Mouse (Mus musculus) embryonic facial prominence, embryonic 12.5 days (tissue): ENCODE data around the gene Gm20479. TPM values are rescaled to one million over a fixed set of nuclear protein-coding genes. Genes with fewer than 3 reads are reported as not detected.

ENCODE experiments used
- ATAC-seq: fragments of 200-750 bp; cut with Nextera tagmentation; 2 replicates; pipeline ENCODE4 v1.8.0; 2017; ENCODE audit not compliant: insufficient number of reproducible peaks, insufficient read depth, low FRiP score, low TSS enrichment
- H3K27ac ChIP-seq: fragments of 300-500 bp; sonication (generic); 2 replicates; pipeline ENCODE4 v1.5.1; 2016; ENCODE audit warnings: mild to moderate bottlenecking
- H3K27me3 ChIP-seq: fragments of 300-500 bp; sonication (generic); 2 replicates; pipeline ENCODE4 v1.6.1; 2016; ENCODE audit warnings: mild to moderate bottlenecking, moderate library complexity
- H3K36me3 ChIP-seq: fragments of 300-500 bp; sonication (generic); 2 replicates; pipeline ENCODE4 v1.6.1; 2016; ENCODE audit warnings: mild to moderate bottlenecking
- H3K4me1 ChIP-seq: fragments of 300-500 bp; sonication (generic); 2 replicates; pipeline ENCODE4 v1.6.1; 2016
- H3K4me2 ChIP-seq: fragments of 300-500 bp; sonication (generic); replicated peaks from 2 replicates; pipeline ENCODE4 v1.6.1; 2016; ENCODE audit warnings: mild to moderate bottlenecking, moderate library complexity
- H3K4me3 ChIP-seq: fragments of 300-500 bp; sonication (generic); 2 replicates; pipeline ENCODE4 v1.5.1; 2016; ENCODE audit warnings: mild to moderate bottlenecking
- H3K9ac ChIP-seq: fragments of 300-500 bp; sonication (generic); 2 replicates; pipeline ENCODE4 v1.6.1; 2016; ENCODE audit warnings: mild to moderate bottlenecking, moderate library complexity
- H3K9me3 ChIP-seq: fragments of 300-500 bp; sonication (generic); 2 replicates; pipeline ENCODE4 v1.6.1; 2016; ENCODE audit warnings: mild to moderate bottlenecking, moderate library complexity
- WGBS: fragments of 180-500 bp; shearing (Covaris S2); methylation state at CpG from one replicate; pipeline ENCODE4 v1.1.7; 2016; 5-methylcytosine and 5-hydroxymethylcytosine counted together
- polyA plus RNA-seq: library from polyadenylated mRNA; unstranded; fragments of >200 nt; fragmentation: Nextera tagmentation; extraction: Ambion mirVana; gene quantifications from 2 replicates; pipeline ENCODE4 v1.2.1, GENCODE M21; 2016

Gene Gm20479
- polyA plus RNA-seq, 1 experiment from 2014 or later: 0.58 TPM

GRCm38 (mm10) chr7:27366082-27366844, 9.0 kb upstream of the Gm20479 start:
- no peak for ATAC-seq
- Histone ChIP-seq H3K9me3 (peaks cover 4% of the 10 kb centered on the region; the same call in 1 of the 2 replicates), H3K9ac (no peak overlapping the region), H3K27ac (no peak overlapping the region), H3K4me3 (no peak overlapping the region; the same call in 1 of the 2 replicates), H3K4me1 (peaks cover 7% of the 10 kb centered on the region; the same call in 1 of the 2 replicates), H3K27me3 (peaks cover 89% of the 10 kb centered on the region), H3K36me3 (no peaks in the 10 kb centered on the region), H3K4me2 (no peak overlapping the region)
- 44% methylated on average over 21 of the region's 21 CpGs for WGBS

GRCm38 (mm10) chr7:27364379-27364778, 7.2 kb upstream of the Gm20479 start:
- no peak overlapping the region for H3K27ac ChIP-seq
- H3K27me3 ChIP-seq: peaks cover 70% of the 10 kb centered on the region
- no peak for ATAC-seq
- 0 out of 2 replicates have a peak overlapping the region, but pooled peaks have one; percentile 9 for H3K4me2 ChIP-seq
- H3K4me3 ChIP-seq: peak overlapping the region; percentile 9; the same call in 1 of the 2 replicates
- 2% methylated on average over 29 of the region's 29 CpGs for WGBS
- no peaks in the 10 kb centered on the region for H3K9me3 ChIP-seq
- H3K4me1 ChIP-seq: peaks cover 7% of the 10 kb centered on the region
- no peak overlapping the region for H3K9ac ChIP-seq
- H3K36me3 ChIP-seq: no peaks in the 10 kb centered on the region

GRCm38 (mm10) chr7:27361283-27361946, 4.2 kb upstream of the Gm20479 start:
- Histone ChIP-seq H3K4me3 (peak overlapping the region; percentile 52), H3K9me3 (no peaks in the 10 kb centered on the region), H3K27ac (no peak overlapping the region), H3K36me3 (no peaks in the 10 kb centered on the region), H3K27me3 (peaks cover 58% of the 10 kb centered on the region), H3K9ac (peak overlapping the region; percentile 55), H3K4me2 (peak overlapping the region; percentile 82), H3K4me1 (no peaks in the 10 kb centered on the region; the same call in 1 of the 2 replicates)
- WGBS: under 1% methylated on average over 52 of the region's 52 CpGs
- ATAC-seq: peak; percentile 92

GRCm38 (mm10) chr7:27360749-27361148, 3.5 kb upstream of the Gm20479 start:
- Histone ChIP-seq H3K27me3 (peaks cover 52% of the 10 kb centered on the region), H3K4me2 (peak overlapping the region; percentile 82), H3K9ac (no peak overlapping the region), H3K27ac (no peak overlapping the region), H3K9me3 (no peaks in the 10 kb centered on the region), H3K4me3 (0 out of 2 replicates have a peak overlapping the region, but pooled peaks have one; percentile 52), H3K36me3 (no peaks in the 10 kb centered on the region), H3K4me1 (no peaks in the 10 kb centered on the region; the same call in 1 of the 2 replicates)
- ATAC-seq: no peak
- WGBS: 48% methylated on average over 6 of the region's 6 CpGs

- peaks cover under 1% of the 10 kb centered on the region for H3K4me1 ChIP-seq
- no peaks in the 10 kb centered on the region for H3K36me3 ChIP-seq
- H3K27me3 ChIP-seq: peaks cover 42% of the 10 kb centered on the region
These were observed 2.6 kb upstream of the Gm20479 start for GRCm38 (mm10) chr7:27359706-27360358.

GRCm38 (mm10) chr7:27359162-27359561, 1.9 kb upstream of the Gm20479 start:
- Histone ChIP-seq H3K4me1 (peaks cover 8% of the 10 kb centered on the region), H3K27me3 (peaks cover 36% of the 10 kb centered on the region), H3K9ac (no peak overlapping the region), H3K9me3 (no peaks in the 10 kb centered on the region), H3K27ac (no peak overlapping the region), H3K4me3 (no peak overlapping the region), H3K4me2 (no peak overlapping the region), H3K36me3 (no peaks in the 10 kb centered on the region)
- ATAC-seq: no peak
- WGBS: 59% methylated on average over 2 of the region's 2 CpGs

More at GRCm38 (mm10) chr7:27359706-27360358, 2.6 kb upstream of the Gm20479 start:
- 83% methylated on average over 9 of the region's 9 CpGs for WGBS
- no peak for ATAC-seq
- H3K4me2 ChIP-seq: no peak overlapping the region
- H3K4me3 ChIP-seq: no peak overlapping the region
- no peak overlapping the region for H3K9ac ChIP-seq
- H3K27ac ChIP-seq: no peak overlapping the region
- H3K9me3 ChIP-seq: no peaks in the 10 kb centered on the region

GRCm38 (mm10) chr7:27357595-27357978, 368 bp upstream of the Gm20479 start:
- Histone ChIP-seq H3K27ac (no peak overlapping the region), H3K36me3 (peaks cover 4% of the 10 kb centered on the region), H3K4me3 (peak overlapping the region; percentile 67; the same call in 1 of the 2 replicates), H3K4me2 (peak overlapping the region; percentile 71; the same call in 1 of the 2 replicates), H3K9me3 (no peaks in the 10 kb centered on the region), H3K4me1 (peaks cover 9% of the 10 kb centered on the region), H3K27me3 (peaks cover 22% of the 10 kb centered on the region), H3K9ac (0 out of 2 replicates have a peak overlapping the region, but pooled peaks have one; percentile 29)
- no peak for ATAC-seq
- 17% methylated on average over 3 of the region's 3 CpGs for WGBS

GRCm38 (mm10) chr7:27356248-27356647, 971 bp downstream of the Gm20479 start:
- Histone ChIP-seq H3K4me2 (peak overlapping the region; percentile 71), H3K36me3 (peaks cover 15% of the 10 kb centered on the region), H3K9me3 (no peaks in the 10 kb centered on the region), H3K27ac (no peak overlapping the region), H3K9ac (no peak overlapping the region), H3K4me3 (peak overlapping the region; percentile 67), H3K27me3 (peaks cover 18% of the 10 kb centered on the region), H3K4me1 (peaks cover 9% of the 10 kb centered on the region)
- 1% methylated on average over 15 of the region's 16 CpGs for WGBS
- ATAC-seq: peak; percentile 11; the same call in 1 of the 2 replicates

- Histone ChIP-seq H3K4me2 (peak within 1 kb of the TSS; percentile 71), H3K9ac (peak within 1 kb of the TSS; percentile 64), H3K9me3 (no peaks in the 10 kb centered on the region), H3K27ac (no peak within 1 kb of the TSS), H3K27me3 (peaks cover 18% of the 10 kb centered on the region), H3K4me3 (peak within 1 kb of the TSS; percentile 67), H3K36me3 (peaks cover 17% of the 10 kb centered on the region), H3K4me1 (peaks cover 9% of the 10 kb centered on the region)
- peak; percentile 90 for ATAC-seq
- under 1% methylated on average over 34 of the region's 34 CpGs for whole genome bisulfite sequencing
These were observed 1.4 kb downstream of the Gm20479 start, which contains the start of gene Shkbp1 for GRCm38 (mm10) chr7:27355745-27356240. Shkbp1 (minus strand) TSS chr7:27356019.

- no peak for ATAC-seq
- no peak overlapping the region for H3K27ac ChIP-seq
- no peaks in the 10 kb centered on the region for H3K9me3 ChIP-seq
- H3K4me3 ChIP-seq: peak overlapping the region; percentile 67
- H3K27me3 ChIP-seq: peaks cover 18% of the 10 kb centered on the region
- peaks cover 9% of the 10 kb centered on the region for H3K4me1 ChIP-seq
- peak overlapping the region; percentile 64 for H3K9ac ChIP-seq
- 7% methylated on average over 14 of the region's 14 CpGs for WGBS
- H3K4me2 ChIP-seq: peak overlapping the region; percentile 71
- H3K36me3 ChIP-seq: peaks cover 23% of the 10 kb centered on the region
These were observed 2.0 kb downstream of the Gm20479 start for GRCm38 (mm10) chr7:27355261-27355660.

- Histone ChIP-seq H3K4me3 (peak overlapping the region; percentile 67), H3K27me3 (peaks cover 18% of the 10 kb centered on the region), H3K27ac (no peak overlapping the region), H3K36me3 (peaks cover 25% of the 10 kb centered on the region), H3K4me1 (peaks cover 9% of the 10 kb centered on the region), H3K9me3 (no peaks in the 10 kb centered on the region), H3K9ac (peak overlapping the region; percentile 64), H3K4me2 (peak overlapping the region; percentile 71)
- no peak for ATAC-seq
- 49% methylated on average over 4 of the region's 4 CpGs for WGBS
These were observed 2.4 kb downstream of the Gm20479 start for GRCm38 (mm10) chr7:27354783-27355182.
